Mouse (Mus musculus): ENCODE measurements around the gene Gabpb2.

- TF ChIP-seq EP300 (IDR thresholded peaks at IDR 0.05; ENCODE audit: insufficient read depth, low read depth, low read length) (no peak), POLR2A (IDR thresholded peaks at IDR 0.05; ENCODE audit: insufficient read depth, low read length) (no peak)
Measured at GRCm38 (mm10) chr3:95200562-95200961, 17.2 kb downstream of the Gabpb2 start.

Measured in ES-Bruce4 (cell line).